Mouse (Mus musculus) liver, embryonic 14 days (tissue): Measurements from ENCODE around the gene Bloc1s2. TPM values are rescaled to one million over a fixed set of nuclear protein-coding genes. Genes with fewer than 3 reads are reported as not detected.

Experiments
- polyA plus RNA-seq: library from polyadenylated mRNA; depleted of rRNA; stranded (reverse); fragments of >200 nt; gene quantifications from 2 replicates; pipeline ENCODE4 v1.2.3, GENCODE M21; 2012; rRNA removed

The Bloc1s2 gene
- polyA plus RNA-seq = 27.3 and 33.5 TPM in 2 replicates

DNA sequence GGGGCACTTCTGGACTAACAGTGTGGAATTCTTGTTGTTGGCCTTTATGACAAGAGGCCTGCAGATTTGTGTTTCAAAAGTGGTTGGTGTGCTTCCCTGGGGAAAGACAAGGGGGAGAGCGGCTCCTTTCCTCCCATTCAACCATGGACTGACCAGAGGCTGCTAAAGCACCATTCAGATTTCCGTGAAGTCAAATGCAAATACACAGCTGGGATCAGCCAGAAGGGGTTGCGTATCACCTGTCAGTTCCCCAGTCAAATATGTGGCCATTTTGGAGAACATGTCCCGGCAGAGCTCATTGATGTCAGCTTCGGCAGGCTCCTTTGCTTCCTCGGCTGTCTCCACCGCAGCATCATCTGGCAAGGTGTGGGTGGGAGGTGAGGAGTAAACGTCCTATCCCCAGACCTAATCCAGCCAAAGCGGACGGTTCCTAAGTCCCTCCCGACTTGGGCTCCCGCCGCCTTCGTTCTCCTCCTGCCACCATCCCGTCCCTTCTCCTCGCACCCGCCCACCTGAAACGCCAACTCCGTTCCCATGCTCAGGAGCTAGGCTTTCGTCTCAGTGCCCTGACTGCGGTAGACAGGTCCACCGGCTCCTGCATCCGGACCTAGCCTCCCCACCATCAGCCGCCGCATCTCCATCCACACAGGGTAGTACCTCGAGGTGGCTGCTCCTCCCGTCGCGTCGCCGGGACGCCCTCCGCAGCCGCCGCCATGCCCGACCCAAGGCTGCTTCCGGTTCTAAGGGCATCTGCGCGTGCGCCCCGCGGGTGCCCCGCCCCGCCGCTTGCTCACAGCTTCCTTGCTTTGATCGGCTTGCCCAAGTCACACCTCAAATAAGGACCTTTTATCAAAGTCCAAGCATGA, at the start of gene Bloc1s2:
Gene Bloc1s2 (minus strand): TSS at position 745 of the 866 bp plus-strand sequence.

DNA sequence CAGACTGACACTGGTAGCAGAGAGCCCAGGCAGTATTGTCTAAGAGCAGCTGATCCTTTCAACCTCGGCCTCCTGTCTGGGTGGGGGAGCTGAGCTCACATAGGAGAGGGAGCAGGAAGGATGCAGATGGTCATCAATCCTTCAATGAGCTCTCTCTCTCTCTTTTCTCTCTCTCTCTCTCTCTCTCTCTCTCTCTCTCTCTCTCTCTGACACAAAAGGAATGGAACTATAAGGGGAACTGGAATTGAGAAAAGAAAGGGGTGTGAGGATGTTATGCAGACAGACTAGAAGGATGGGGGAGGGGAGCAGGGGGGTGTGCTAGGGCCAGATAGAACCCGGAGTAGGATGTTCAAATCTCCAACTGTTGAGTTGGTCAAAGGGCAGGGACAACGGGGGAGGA, 46.1 kb upstream of the Bloc1s2 start, which contains the start of gene Pkd2l1:
Gene Pkd2l1 (minus strand): TSS at position 101 of the 400 bp plus-strand sequence.

DNA sequence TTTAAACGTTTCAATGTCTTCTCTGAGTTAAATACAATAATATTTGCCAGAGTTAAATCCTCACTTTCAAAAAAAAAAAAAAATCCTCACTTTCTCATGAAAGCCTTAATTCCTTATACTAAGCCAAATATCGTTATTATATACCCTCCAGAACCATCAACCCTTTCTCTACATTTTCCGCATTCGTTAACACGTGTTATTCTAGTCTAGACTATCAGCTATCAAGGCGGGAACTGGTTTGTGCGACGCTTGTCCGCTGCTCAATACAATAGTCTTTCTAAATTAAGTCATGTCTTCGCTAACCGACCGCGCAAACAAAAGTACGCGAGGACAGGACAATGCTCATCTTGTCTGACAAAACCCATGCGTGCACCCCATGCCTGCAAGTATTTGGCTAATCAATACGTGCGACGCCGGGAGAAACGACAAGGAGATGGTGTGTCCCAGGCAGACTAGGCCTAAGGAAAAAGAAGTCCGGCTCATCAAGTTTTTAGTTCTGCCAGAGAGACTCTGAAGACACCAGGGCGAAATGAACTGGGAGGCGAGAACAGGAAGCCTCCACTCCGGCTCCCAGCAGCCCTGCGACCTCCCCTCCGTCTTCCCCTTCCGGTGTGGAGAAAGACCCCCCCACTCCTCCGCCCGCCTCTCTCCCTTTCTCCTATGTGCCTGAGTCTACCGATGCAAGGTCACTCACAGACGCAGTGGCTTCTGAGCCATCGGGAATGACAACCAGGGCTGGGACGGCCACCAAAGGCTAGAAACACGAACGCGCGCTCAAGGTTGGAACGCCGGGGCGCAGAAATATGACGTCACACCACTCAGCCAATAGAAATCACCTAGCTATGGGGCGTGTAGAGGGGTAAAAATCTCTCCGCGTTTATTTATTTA, 10.9 kb downstream of the Bloc1s2 start, which contains the start of gene Cwf19l1:
Gene Cwf19l1 (minus strand): TSS at position 805 of the 888 bp plus-strand sequence.

DNA sequence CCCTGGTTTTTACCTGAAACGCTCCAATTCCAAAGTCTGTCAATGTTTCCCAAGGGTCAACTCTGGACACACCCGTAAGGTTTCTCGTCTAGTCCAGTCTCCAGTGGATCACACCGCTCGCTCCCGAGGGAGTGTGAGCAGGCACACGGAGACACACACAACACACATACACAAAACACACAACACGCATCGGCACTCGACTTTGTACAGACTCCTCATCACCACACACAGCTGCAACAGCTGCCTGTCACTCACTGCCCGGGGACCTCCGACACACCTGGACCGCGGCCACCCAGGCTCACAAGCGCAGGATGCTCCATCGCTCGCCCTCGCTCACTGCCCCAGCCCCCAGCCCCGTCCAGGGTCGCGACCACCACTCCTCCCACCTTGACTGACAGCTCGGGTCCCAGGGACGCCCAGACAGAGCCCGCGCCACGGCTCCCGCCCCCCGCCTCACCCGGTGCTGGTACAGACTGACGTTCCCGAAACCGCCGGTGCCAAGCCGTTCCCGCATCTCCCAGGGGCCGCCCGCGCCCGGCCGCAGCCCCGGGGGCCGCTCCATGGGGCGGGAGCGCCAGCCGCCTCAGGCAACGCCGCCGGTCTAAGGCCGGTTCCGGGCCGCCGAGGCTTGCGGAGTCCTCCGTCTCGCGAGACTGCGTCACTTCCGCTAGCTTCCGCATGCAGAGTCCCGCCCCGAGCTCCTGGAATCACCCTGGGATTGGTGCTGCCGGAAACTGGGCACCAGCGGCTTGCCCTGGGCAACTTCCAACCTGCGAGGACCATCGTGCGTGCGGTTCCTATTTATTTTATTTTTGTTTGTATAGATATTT, 39.2 kb downstream of the Bloc1s2 start, which contains the start of gene Chuk:
Gene Chuk (minus strand): TSS at position 650 of the 830 bp plus-strand sequence.

Other genes with a start within 250 kb of the Bloc1s2 start
- 2.0 TPM in 2 replicates for gene Dnmbp, start 206.3 kb downstream of the Bloc1s2 start, polyA plus RNA-seq
- gene Cpn1, start 159.9 kb downstream of the Bloc1s2 start, polyA plus RNA-seq = 43.5 and 50.3 TPM in 2 replicates
- gene Cyp2c23, start 117.2 kb downstream of the Bloc1s2 start, polyA plus RNA-seq = 10.4 and 12.0 TPM in 2 replicates
- 11.3 and 13.3 TPM in 2 replicates for gene Erlin1, start 76.7 kb downstream of the Bloc1s2 start, polyA plus RNA-seq
- gene Chuk, start 39.0 kb downstream of the Bloc1s2 start, polyA plus RNA-seq = 22.3 and 26.1 TPM in 2 replicates
- gene Cwf19l1, start 10.6 kb downstream of the Bloc1s2 start, polyA plus RNA-seq = 9.0 and 10.2 TPM in 2 replicates
- not detected in 2 replicates for gene Pkd2l1, start 46.0 kb upstream of the Bloc1s2 start, polyA plus RNA-seq
- 0.01 TPM in 1 of 2 replicates, not detected in the other for gene Scd3, start 56.8 kb upstream of the Bloc1s2 start, polyA plus RNA-seq
- 87.0 and 90.6 TPM in 2 replicates for gene Scd2, start 147.2 kb upstream of the Bloc1s2 start, polyA plus RNA-seq
- 0.06 and 0.07 TPM in 2 replicates for gene Scd4, start 186.6 kb upstream of the Bloc1s2 start, polyA plus RNA-seq